Mouse (Mus musculus): Measurements from ENCODE around the gene Rassf10.
"Not testable (repeated sequence)": the region's sequence is repeated elsewhere in the genome, so short reads cannot be mapped to it uniquely, and the experiment has no call there.

The Rassf10 gene

GRCm38 (mm10) chr7:112953777-112954291, at the start of gene Rassf10:
Gene Rassf10 (plus strand): TSS chr7:112953962.
- DNase-seq (ENCODE audit: extremely low spot score, low spot score) = peak; percentile 74

- DNase-seq (ENCODE audit: extremely low spot score, low spot score) = no peak
Measured at GRCm38 (mm10) chr7:112906848-112907247, 46.9 kb upstream of the Rassf10 start.

GRCm38 (mm10) chr7:112907468-112907867, 46.3 kb upstream of the Rassf10 start:
- DNase-seq (ENCODE audit: extremely low spot score, low spot score) = no peak

- no peak for DNase-seq (ENCODE audit: extremely low spot score, low spot score)
Measured at GRCm38 (mm10) chr7:112909164-112909563, 44.6 kb upstream of the Rassf10 start.

- DNase-seq (ENCODE audit: extremely low spot score, low spot score) = no peak
Measured at GRCm38 (mm10) chr7:112912969-112913368, 40.8 kb upstream of the Rassf10 start.

- DNase-seq (ENCODE audit: extremely low spot score, low spot score) = no peak
Measured at GRCm38 (mm10) chr7:112915571-112915970, 38.2 kb upstream of the Rassf10 start.

- no peak for DNase-seq (ENCODE audit: extremely low spot score, low spot score)
Measured at GRCm38 (mm10) chr7:112917613-112918278, 36.0 kb upstream of the Rassf10 start.

GRCm38 (mm10) chr7:112918279-112918991, 35.3 kb upstream of the Rassf10 start:
- no peak for DNase-seq (ENCODE audit: extremely low spot score, low spot score)

- DNase-seq (ENCODE audit: extremely low spot score, low spot score) = peak; percentile 41
Measured at GRCm38 (mm10) chr7:112919845-112920244, 33.9 kb upstream of the Rassf10 start.

- DNase-seq (ENCODE audit: extremely low spot score, low spot score) = no peak
Measured at GRCm38 (mm10) chr7:112922801-112923200, 31.0 kb upstream of the Rassf10 start.

- DNase-seq (ENCODE audit: extremely low spot score, low spot score) = no peak
Measured at GRCm38 (mm10) chr7:112923712-112924111, 30.1 kb upstream of the Rassf10 start.

- DNase-seq (ENCODE audit: extremely low spot score, low spot score) = no peak
Measured at GRCm38 (mm10) chr7:112930669-112931068, 23.1 kb upstream of the Rassf10 start.

- DNase-seq (ENCODE audit: extremely low spot score, low spot score) = not testable (repeated sequence)
Measured at GRCm38 (mm10) chr7:112935876-112936275, 17.9 kb upstream of the Rassf10 start.

GRCm38 (mm10) chr7:112937089-112937488, 16.7 kb upstream of the Rassf10 start:
- DNase-seq (ENCODE audit: extremely low spot score, low spot score) = no peak

GRCm38 (mm10) chr7:112938959-112939358, 14.8 kb upstream of the Rassf10 start:
- DNase-seq (ENCODE audit: extremely low spot score, low spot score) = no peak

GRCm38 (mm10) chr7:112942567-112942966, 11.2 kb upstream of the Rassf10 start:
- no peak for DNase-seq (ENCODE audit: extremely low spot score, low spot score)

GRCm38 (mm10) chr7:112943056-112943455, 10.7 kb upstream of the Rassf10 start:
- DNase-seq (ENCODE audit: extremely low spot score, low spot score) = no peak

- no peak for DNase-seq (ENCODE audit: extremely low spot score, low spot score)
Measured at GRCm38 (mm10) chr7:112946706-112947105, 7.1 kb upstream of the Rassf10 start.

GRCm38 (mm10) chr7:112954351-112955102, 765 bp downstream of the Rassf10 start:
- peak; percentile 60 for DNase-seq (ENCODE audit: extremely low spot score, low spot score)

- DNase-seq (ENCODE audit: extremely low spot score, low spot score) = peak; percentile 53
Measured at GRCm38 (mm10) chr7:112955103-112955827, 1.5 kb downstream of the Rassf10 start.

- DNase-seq (ENCODE audit: extremely low spot score, low spot score) = no peak
Measured at GRCm38 (mm10) chr7:112955955-112956354, 2.2 kb downstream of the Rassf10 start.

Data from neural tube, embryonic 10.5 days (tissue).